Mouse (Mus musculus) kidney, embryonic 16.5 days (tissue): ENCODE data around the gene Olfr704. TPM values are rescaled to one million over a fixed set of nuclear protein-coding genes. Genes with fewer than 3 reads are reported as not detected.
"Not testable (repeated sequence)": the region's sequence is repeated elsewhere in the genome, so short reads cannot be mapped to it uniquely, and the experiment has no call there.

Experiments
- ATAC-seq: fragments of 200-750 bp; cut with Nextera tagmentation; 2 replicates; pipeline ENCODE4 v1.8.0; 2017; ENCODE audit warnings: moderate TSS enrichment; ENCODE audit not compliant: low FRiP score, low TSS enrichment
- H3K27ac ChIP-seq: fragments of 300-500 bp; sonication (generic); 2 replicates; pipeline ENCODE4 v1.5.1; 2014; ENCODE audit warnings: low read length
- H3K27me3 ChIP-seq: fragments of 300-500 bp; sonication (generic); 2 replicates; pipeline ENCODE4 v1.6.1; 2014; ENCODE audit warnings: low read length, control low read depth, mixed read lengths; ENCODE audit not compliant: insufficient read depth
- H3K36me3 ChIP-seq: fragments of 300-500 bp; sonication (generic); 2 replicates; pipeline ENCODE4 v1.6.1; 2014; ENCODE audit warnings: low read length, control low read depth, mixed read lengths; ENCODE audit not compliant: insufficient read depth
- H3K4me1 ChIP-seq: fragments of 300-500 bp; sonication (generic); 2 replicates; pipeline ENCODE4 v1.6.1; 2014; ENCODE audit warnings: low read length, control low read depth, mixed read lengths; ENCODE audit not compliant: insufficient read depth
- H3K4me2 ChIP-seq: fragments of 300-500 bp; sonication (generic); replicated peaks from 2 replicates; pipeline ENCODE4 v1.6.1; 2014; ENCODE audit warnings: low read depth, low read length
- H3K4me3 ChIP-seq: fragments of 300-500 bp; sonication (generic); 2 replicates; pipeline ENCODE4 v1.5.1; 2014; ENCODE audit warnings: mild to moderate bottlenecking, low read length
- H3K9ac ChIP-seq: fragments of 300-500 bp; sonication (generic); replicated peaks from 2 replicates; pipeline ENCODE4 v1.6.1; 2014; ENCODE audit warnings: low read length
- H3K9me3 ChIP-seq: fragments of 300-500 bp; sonication (generic); 2 replicates; pipeline ENCODE4 v1.6.1; 2016; ENCODE audit warnings: low read length, control low read depth
- WGBS: fragments of 180-500 bp; shearing (Covaris S2); extraction: QIAGEN DNeasy Blood & Tissue Kit; methylation state at CpG from one replicate; pipeline ENCODE4 v1.1.7; 2014; 5-methylcytosine and 5-hydroxymethylcytosine counted together
- polyA plus RNA-seq: library from polyadenylated mRNA; unstranded; fragments of >200 nt; fragmentation: Nextera tagmentation; extraction: Ambion mirVana; gene quantifications from 2 replicates; pipeline ENCODE4 v1.2.1, GENCODE M21; 2015

Gene Olfr704
- not detected in 2 replicates for polyA plus RNA-seq

- no peaks in the 10 kb centered on the region for H3K4me1 ChIP-seq
- no peak within 1 kb of the TSS for H3K27ac ChIP-seq
- ATAC-seq, result no peak
- no peaks in the 10 kb centered on the region for H3K36me3 ChIP-seq
- no peaks in the 10 kb centered on the region for H3K27me3 ChIP-seq
- no peak within 1 kb of the TSS for H3K4me3 ChIP-seq
- H3K9me3 ChIP-seq, result no peaks in the 10 kb centered on the region
- no peak within 1 kb of the TSS for H3K4me2 ChIP-seq
- no peak within 1 kb of the TSS for H3K9ac ChIP-seq
These were observed at the start of gene Olfr704 for GRCm38 (mm10) chr7:106862885-106863284. Gene Olfr704 (plus strand): TSS chr7:106863185.

GRCm38 (mm10) chr7:106813829-106814228, 49.2 kb upstream of the Olfr704 start, which contains the start of gene Olfr701:
Gene Olfr701 (plus strand): TSS chr7:106814129.
- Histone ChIP-seq H3K9ac (no peak within 1 kb of the TSS), H3K4me3 (no peak within 1 kb of the TSS), H3K9me3 (no peaks in the 10 kb centered on the region), H3K4me2 (no peak within 1 kb of the TSS), H3K36me3 (no peaks in the 10 kb centered on the region), H3K27ac (no peak within 1 kb of the TSS), H3K27me3 (no peaks in the 10 kb centered on the region), H3K4me1 (no peaks in the 10 kb centered on the region)
- 65% methylated on average over 2 of the region's 2 CpGs for WGBS
- ATAC-seq, result no peak

- no peak overlapping the region for H3K4me2 ChIP-seq
- no peaks in the 10 kb centered on the region for H3K4me1 ChIP-seq
- WGBS, result 43% methylated on average over 2 of the region's 2 CpGs
- H3K9me3 ChIP-seq, result no peaks in the 10 kb centered on the region
- H3K4me3 ChIP-seq, result no peak overlapping the region
- H3K36me3 ChIP-seq, result no peaks in the 10 kb centered on the region
- no peak for ATAC-seq
- no peaks in the 10 kb centered on the region for H3K27me3 ChIP-seq
- H3K27ac ChIP-seq, result no peak overlapping the region
- H3K9ac ChIP-seq, result no peak overlapping the region
These were observed 47.2 kb upstream of the Olfr704 start for GRCm38 (mm10) chr7:106815775-106816174.

GRCm38 (mm10) chr7:106818414-106818813, 44.6 kb upstream of the Olfr704 start:
- Histone ChIP-seq H3K36me3 (no peaks in the 10 kb centered on the region), H3K4me3 (no peak overlapping the region), H3K4me2 (no peak overlapping the region), H3K27ac (no peak overlapping the region), H3K9ac (no peak overlapping the region), H3K27me3 (no peaks in the 10 kb centered on the region), H3K4me1 (no peaks in the 10 kb centered on the region), H3K9me3 (no peaks in the 10 kb centered on the region)
- ATAC-seq, result no peak

- Histone ChIP-seq H3K4me2 (no peak within 1 kb of the TSS), H3K4me3 (no peak within 1 kb of the TSS), H3K9me3 (no peaks in the 10 kb centered on the region), H3K9ac (no peak within 1 kb of the TSS), H3K36me3 (no peaks in the 10 kb centered on the region), H3K27me3 (no peaks in the 10 kb centered on the region), H3K4me1 (no peaks in the 10 kb centered on the region), H3K27ac (no peak within 1 kb of the TSS)
- no peak for ATAC-seq
These were observed 29.2 kb upstream of the Olfr704 start, which contains the start of gene Olfr702 for GRCm38 (mm10) chr7:106833793-106834192. Gene Olfr702 (minus strand): TSS chr7:106833893.

- Histone ChIP-seq H3K4me3 (no peak within 1 kb of the TSS), H3K36me3 (no peaks in the 10 kb centered on the region), H3K27ac (no peak within 1 kb of the TSS), H3K4me1 (no peaks in the 10 kb centered on the region), H3K4me2 (no peak within 1 kb of the TSS), H3K9me3 (no peaks in the 10 kb centered on the region; the same call in 1 of the 2 replicates), H3K27me3 (no peaks in the 10 kb centered on the region), H3K9ac (no peak within 1 kb of the TSS)
- ATAC-seq, result no peak
- WGBS, result 69% methylated on average over 2 of the region's 2 CpGs
These were observed 19.9 kb upstream of the Olfr704 start, which contains the start of gene Olfr703 for GRCm38 (mm10) chr7:106843060-106843459. Gene Olfr703 (plus strand): TSS chr7:106843360.

GRCm38 (mm10) chr7:106876791-106877190, 13.8 kb downstream of the Olfr704 start, which contains the start of gene Olfr705:
Gene Olfr705 (minus strand): TSS chr7:106876891.
- Histone ChIP-seq H3K4me3 (no peak within 1 kb of the TSS), H3K27ac (no peak within 1 kb of the TSS), H3K4me1 (no peaks in the 10 kb centered on the region), H3K9me3 (no peaks in the 10 kb centered on the region), H3K9ac (no peak within 1 kb of the TSS), H3K36me3 (no peaks in the 10 kb centered on the region), H3K4me2 (no peak within 1 kb of the TSS), H3K27me3 (no peaks in the 10 kb centered on the region)
- ATAC-seq, result no peak
- WGBS, result 83% methylated on average over 3 of the region's 3 CpGs

GRCm38 (mm10) chr7:106888062-106888461, 25.1 kb downstream of the Olfr704 start, which contains the start of gene Olfr706:
Gene Olfr706 (minus strand): TSS chr7:106888162.
- H3K27ac ChIP-seq, result no peak within 1 kb of the TSS
- WGBS, result 74% methylated on average over 2 of the region's 2 CpGs
- ATAC-seq, result no peak

GRCm38 (mm10) chr7:106901141-106901540, 38.2 kb downstream of the Olfr704 start, which contains the start of gene Olfr707:
Gene Olfr707 (minus strand): TSS chr7:106901241.
- not testable (repeated sequence) for H3K27me3 ChIP-seq, ATAC-seq
- WGBS, result 76% methylated on average over 3 of the region's 3 CpGs

More at GRCm38 (mm10) chr7:106888062-106888461, 25.1 kb downstream of the Olfr704 start, which contains the start of gene Olfr706:
- no peaks in the 10 kb centered on the region for H3K9me3 ChIP-seq
- H3K9ac ChIP-seq, result no peak within 1 kb of the TSS
- H3K36me3 ChIP-seq, result no peaks in the 10 kb centered on the region
- H3K4me1 ChIP-seq, result no peaks in the 10 kb centered on the region
- no peak within 1 kb of the TSS for H3K4me2 ChIP-seq
- no peak within 1 kb of the TSS for H3K4me3 ChIP-seq
- H3K27me3 ChIP-seq, result no peaks in the 10 kb centered on the region

GRCm38 (mm10) chr7:106907676-106908075, 44.7 kb downstream of the Olfr704 start, which contains the start of gene Olfr1532-ps1:
Gene Olfr1532-ps1 (plus strand): TSS chr7:106908001.
- H3K4me3 ChIP-seq, result no peak within 1 kb of the TSS
- no peaks in the 10 kb centered on the region for H3K36me3 ChIP-seq
- H3K4me1 ChIP-seq, result no peaks in the 10 kb centered on the region
- no peak for ATAC-seq
- no peak within 1 kb of the TSS for H3K4me2 ChIP-seq
- no peak within 1 kb of the TSS for H3K27ac ChIP-seq
- 73% methylated on average over 2 of the region's 2 CpGs for WGBS
- H3K9me3 ChIP-seq, result no peaks in the 10 kb centered on the region
- H3K27me3 ChIP-seq, result no peaks in the 10 kb centered on the region
- H3K9ac ChIP-seq, result no peak within 1 kb of the TSS

More at GRCm38 (mm10) chr7:106901141-106901540, 38.2 kb downstream of the Olfr704 start, which contains the start of gene Olfr707:
- not testable (repeated sequence) for H3K36me3 ChIP-seq, H3K4me3 ChIP-seq, H3K4me1 ChIP-seq, H3K27ac ChIP-seq, H3K4me2 ChIP-seq, H3K9me3 ChIP-seq, H3K9ac ChIP-seq
